Mouse (Mus musculus): ENCODE data around the gene Mvp. TPM values are rescaled to one million over a fixed set of nuclear protein-coding genes. Genes with fewer than 3 reads are reported as not detected.

The Mvp gene
- 46.2 and 52.7 TPM in 2 replicates for polyA plus RNA-seq (2012; rRNA removed)

DNA sequence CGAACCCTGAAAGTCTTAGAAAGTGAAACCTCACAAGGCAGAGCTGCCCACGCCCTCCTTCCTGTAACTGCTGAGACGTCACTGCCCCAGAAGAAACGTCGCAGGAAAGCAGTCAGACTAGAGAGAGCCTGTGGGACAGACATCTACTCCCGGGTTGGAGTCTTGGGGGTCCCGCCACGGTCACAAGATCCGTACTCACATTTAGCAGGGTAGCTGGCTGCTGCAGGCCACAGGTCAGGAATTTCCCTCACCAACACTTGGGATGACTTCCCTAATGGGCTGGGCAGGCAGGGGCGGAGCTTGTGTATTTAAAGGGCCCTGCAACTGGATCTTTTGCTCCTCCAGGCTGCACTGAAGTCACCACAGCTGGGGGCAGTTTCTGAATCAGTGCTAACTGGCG, at the start of gene Mvp:
Gene Mvp, minus strand, starts transcription at position 302 of the 400 bp plus-strand sequence.
- DNase-seq (ENCODE audit: low spot score), result peak; percentile 55

DNA sequence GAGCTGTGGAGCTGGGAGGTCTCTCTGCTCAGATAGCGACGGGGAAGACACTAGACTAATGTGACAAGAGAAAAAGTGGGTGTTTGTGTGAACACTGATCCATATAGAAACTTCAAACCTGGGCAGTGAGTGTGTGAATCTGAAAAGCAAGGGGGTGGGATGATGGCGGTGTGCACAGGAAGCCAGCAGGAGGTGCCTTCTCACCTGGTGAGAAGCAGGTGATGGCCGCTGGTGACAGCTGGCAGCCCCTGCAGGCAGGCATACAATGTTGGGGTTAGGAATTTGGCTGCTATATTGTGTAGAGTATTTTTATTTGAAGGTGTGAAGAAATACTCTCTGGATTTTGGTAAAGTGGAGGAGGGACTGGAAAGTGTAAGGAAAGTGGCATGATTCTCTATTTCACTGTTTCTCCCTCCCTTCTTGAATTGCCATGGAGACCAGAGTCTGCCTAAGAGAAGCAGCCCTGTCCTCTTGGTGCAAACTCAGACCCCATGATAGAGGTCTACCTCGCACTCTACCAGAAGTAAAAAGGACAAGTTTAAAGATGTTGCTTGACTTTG, 40.7 kb upstream of the Mvp start:
- no peak for DNase-seq (ENCODE audit: low spot score)

DNA sequence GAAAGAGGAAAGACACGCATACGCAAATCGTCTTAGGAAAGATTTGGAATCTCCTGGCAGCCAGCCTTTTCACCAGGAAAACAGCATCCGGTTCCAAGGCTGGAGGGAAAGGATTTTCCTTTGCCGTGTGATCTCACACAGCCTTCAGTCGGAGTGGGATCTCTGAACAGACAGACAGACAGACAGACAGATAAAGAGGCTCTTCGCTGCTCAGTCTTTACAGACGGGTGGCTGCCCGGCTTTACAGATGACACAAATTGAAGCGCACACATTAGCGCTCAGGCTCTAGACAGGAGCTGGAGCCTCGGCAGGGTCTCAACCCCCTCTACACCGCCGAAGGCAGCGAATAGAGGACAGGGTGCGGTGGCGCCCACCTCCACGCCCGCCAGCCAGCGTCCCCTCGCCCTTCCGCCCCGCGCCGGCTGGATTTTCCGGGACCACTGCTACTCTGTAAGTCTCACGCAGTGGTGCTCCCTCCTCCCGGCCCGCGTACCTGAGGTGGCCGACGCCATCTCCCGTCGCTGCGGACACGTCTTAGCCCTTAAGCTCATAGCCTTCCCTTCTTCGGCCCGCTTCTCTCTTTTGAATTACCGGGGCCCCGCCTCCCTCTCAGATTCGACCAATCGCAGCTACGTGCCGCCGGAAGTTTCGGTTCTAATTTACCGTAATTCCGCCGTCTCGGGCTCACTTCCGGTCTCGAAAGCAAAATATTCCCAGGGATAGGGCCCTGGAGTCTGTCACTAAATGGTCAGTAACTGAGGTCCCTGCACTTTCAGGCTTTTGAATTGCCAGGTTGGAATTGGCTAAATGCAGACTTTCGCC, 27.6 kb upstream of the Mvp start, which contains the start of gene Kif22:
Gene Kif22, minus strand, starts transcription at position 621 of the 822 bp plus-strand sequence.
- DNase-seq (ENCODE audit: low spot score), result peak; percentile 75

DNA sequence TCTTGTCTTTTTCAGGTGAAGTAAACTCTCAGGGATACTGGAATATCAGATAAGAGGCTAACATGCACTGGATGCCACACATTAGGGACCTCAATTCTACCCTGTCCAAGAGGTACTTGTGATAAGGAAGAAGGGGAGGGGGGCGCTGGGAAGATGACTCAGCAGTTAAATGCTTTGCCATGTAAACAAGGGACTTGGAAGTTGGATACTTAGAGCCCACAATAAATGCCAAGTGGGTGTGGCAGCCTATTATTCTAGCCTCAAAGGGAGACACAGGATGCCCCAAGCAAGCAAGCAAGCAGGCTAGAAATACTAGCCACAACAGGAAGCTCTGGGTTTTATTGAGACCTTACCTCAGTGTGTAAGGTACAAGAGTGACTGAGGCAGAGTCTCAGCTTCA, 16.8 kb upstream of the Mvp start:
- DNase-seq (ENCODE audit: low spot score), result no peak

DNA sequence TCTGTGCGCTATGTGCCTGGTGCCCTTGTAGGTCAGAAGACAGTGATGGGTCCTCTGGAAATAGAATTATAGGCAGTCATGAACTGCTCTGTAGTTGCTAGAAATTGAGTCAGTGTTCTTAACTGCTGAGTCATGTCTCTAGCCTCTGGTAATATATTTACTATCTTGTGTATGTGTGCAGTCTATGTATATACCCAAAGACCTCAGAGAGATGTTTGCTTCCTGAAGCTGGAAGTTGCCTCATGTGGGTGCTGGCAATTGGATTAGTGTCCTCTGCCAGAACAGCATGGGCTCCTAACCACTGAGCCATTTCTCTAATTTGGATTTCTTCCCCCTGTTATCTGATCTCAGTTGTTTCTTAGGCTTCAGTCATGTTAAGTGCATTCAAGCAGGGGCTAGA, 15.8 kb upstream of the Mvp start:
- DNase-seq (ENCODE audit: low spot score), result no peak

DNA sequence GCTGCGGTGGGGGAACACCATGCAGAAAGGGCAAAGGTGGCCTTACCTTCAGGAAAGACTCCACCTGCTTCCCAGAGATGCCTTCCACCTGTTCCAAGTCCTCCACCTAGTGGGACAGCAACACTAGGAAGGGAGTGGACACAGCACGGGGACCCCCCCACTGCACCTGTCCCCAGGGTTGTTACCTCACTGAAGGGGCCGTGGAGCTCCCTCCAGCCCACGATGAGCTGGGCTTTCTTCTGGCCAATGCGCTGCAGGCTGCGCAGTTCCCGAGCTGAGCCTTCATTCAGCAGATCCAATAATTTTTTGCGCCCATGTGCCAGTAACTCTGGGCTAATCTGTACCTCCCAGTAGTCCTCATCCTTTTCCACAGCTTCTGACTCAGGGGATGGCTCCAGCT, 13.5 kb upstream of the Mvp start:
- no peak for DNase-seq (ENCODE audit: low spot score)

DNA sequence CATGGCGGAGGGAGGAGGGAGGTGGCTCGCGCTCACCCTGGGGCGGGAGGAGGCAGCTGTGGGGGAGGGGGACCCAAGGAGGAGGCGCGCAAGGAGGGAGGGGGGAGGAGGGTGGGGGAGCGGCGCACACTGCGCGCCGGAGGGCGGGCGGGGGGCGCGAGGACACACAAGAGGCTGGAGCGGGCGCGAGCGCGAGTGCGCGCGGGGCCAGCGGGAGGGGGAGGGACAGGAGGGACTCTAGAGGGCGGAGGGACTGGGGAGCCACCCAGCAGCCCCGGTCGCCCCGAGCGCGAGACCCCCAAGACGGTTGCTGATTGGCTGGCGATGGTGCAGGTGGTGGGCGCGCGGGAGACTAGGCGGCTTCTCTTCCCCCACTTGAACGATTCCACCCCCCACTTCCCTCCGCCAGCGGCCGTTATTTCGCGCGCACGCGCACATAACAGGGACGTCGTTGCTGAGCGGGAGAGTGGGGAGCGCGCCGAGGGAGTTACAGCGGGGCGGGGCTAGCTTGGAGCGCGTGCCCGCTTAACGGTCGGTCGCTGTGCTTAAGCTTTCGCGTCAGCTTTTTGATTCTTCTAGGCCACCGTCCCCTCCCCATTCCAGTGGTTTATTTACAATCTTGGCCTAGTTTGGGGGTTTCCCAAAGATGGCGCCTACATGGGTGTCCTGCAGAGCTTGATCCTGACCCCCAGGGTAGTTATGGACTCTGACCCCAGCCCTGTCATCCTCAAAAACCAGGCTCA, 12.7 kb upstream of the Mvp start, which contains the start of gene Maz:
Gene Maz, minus strand, starts transcription at position 54 of the 743 bp plus-strand sequence.
- peak; percentile 94 for DNase-seq (ENCODE audit: low spot score)

DNA sequence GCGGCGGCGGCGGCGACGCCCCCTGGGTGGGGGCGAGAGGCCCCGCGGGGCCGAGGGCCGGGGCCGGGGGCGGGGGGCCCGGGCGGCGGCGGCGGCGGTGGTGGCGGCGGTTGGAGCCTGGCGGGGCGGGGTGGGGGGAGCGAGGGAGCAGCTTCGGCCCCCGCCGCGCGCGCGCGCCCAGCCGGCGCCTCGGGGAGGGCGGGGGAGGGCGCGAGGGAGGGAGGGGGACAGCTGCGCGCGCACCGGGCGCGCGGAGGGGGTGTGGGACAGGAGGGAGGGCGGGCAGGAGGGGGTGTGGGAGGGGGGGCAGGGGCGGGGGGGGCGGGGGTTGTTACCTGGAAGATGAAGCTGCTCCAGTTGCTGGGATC, 12.2 kb upstream of the Mvp start:
- peak; percentile 57 for DNase-seq (ENCODE audit: low spot score)

DNA sequence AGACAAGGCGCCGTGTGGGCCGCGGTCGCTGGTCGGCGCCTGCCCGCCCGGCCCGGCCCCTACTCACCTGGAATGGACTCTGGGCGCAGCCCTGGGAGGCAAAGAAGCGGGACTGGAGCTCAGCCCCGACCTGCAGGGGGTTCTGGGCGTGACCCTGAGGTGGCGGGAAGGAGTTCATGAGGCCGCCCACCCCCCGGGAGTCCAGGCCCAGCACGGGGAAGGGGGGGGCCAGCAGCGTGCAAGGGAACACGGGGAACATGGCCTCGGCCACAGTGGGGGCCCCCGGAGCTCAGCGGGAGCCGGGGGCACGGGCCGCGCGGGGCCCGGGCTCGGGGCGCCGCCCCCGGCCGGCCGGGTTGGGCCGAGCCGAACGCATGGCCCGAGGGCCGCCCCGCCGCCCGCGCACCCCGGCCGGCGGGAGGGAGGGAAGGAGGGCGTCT, 11.8 kb upstream of the Mvp start:
- DNase-seq (ENCODE audit: low spot score), result peak; percentile 63

DNA sequence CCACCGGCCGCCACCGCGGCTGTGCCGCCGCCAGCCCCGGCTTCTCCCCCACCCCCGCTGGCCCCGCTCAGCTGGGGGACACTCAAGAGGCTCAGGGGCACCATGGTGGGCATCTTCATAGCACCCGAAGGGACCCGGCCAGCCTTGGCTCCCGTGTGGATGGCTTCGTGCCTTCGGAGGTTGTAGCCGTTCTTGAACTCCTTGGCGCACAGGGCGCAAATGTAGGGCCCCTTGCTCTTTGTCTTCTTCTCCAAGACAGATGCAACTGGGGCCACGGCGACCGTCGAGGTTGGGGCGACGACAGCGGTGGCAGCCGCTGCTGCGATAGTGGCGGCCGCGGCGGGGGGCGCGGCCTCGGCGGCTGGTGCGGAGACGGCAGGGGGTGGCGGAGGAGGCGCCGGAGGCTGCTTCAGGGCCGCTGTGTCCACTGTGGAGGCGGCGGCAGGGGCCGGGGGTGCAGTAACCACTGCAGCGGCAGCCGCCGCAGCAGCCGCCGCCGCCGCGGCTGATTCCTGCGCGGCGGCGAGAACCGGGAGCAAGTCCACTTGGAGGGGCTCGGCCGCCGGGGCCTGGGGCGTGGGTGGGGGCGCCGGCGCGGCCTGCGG, 11.2 kb upstream of the Mvp start:
- no peak for DNase-seq (ENCODE audit: low spot score)

DNA sequence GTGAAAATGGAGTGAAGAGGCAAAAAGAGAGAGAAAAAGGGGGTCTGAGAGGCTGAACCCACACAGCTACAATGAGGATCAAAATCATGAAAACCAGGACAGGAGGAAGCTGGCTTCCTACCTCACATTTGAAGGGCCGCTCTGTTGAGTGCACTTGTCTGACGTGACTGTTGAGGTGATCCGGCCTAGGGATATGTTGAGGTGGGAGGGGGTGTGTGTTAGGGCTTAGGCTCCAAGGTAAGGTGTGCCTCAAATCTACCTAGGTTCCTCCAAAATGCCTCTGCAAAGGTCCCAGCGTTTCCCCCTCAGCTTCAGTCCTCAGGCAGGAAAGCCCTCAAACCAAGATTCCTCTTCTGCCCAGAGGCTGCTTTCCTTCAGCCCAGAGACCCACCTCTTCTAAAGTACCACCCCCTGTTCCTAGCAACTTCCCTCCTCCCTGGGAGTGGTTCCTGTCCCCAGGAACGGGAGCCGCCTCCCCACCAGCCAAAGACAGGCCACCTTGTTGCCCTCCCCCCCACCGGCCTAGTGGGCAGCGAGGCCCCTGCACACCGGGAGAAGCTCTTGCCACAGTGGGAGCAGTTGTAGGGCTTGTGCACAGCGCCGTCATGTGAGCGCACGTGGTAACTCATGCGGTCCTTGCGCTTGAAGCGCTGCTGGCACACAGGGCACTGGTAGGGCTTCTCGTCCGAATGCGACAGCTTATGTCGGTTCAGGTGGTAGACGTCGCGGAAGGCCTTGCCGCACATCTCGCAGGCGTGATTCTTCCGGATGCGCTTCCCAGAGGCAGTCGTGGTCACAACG, 10.5 kb upstream of the Mvp start:
- DNase-seq (ENCODE audit: low spot score), result peak; percentile 62

DNA sequence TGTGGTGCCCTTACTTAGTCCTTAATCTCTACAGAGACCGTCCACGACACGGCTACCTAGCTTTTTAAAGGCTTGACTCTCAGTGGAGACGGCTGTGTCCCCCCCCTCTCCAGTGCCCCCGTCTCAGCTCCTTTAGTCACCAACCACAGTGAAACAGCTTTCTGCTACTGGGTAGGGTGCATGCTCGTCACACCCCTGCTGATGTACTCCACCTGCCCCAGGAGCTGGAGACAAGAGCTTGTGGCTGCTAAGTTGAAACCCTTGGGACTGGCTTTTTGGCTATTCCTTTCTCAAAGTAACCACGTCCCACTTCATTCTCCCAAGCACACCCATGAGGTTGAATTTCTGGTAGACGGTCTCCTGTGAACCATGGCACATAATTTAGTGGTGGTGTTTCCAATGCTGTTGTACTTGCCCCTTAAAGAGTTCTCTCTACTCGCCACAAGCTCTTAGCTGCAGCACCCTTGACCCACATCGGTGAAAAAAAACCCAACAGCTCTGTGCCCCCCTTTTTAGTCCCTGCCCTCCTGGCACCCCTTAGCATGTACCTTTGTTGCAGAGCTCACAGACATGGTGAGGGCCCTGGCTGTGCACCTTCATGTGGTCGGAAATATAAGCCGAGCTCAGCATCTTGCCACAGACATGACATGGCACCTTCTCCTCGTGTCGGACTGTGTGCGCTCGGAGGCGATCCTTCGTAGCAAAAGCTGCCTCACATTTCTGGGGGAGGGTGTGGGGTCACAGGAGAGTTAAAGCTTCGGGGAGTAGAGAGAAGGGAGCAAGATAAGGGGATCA, 9.7 kb upstream of the Mvp start:
- no peak for DNase-seq (ENCODE audit: low spot score)

DNA sequence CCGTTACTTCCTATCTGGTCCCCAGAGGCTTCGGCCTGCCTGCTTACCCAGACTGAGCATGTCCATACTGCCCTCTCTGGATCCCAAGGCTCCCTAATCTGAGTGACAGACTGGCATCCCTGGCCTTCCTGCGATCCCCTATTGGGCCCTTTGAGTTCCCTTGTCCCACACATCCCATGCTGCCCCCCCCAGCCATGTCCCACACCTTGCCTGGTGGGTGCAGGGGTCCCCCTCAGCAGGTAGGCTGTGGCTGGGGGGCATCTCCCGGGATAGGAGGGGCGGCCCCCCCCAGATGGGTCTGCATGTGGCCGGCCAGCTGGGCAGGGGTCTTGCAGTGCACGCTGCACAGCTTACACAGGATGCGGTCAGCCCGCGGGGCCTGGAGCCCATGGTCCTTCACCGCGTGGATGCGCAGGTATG, 8.9 kb upstream of the Mvp start:
- DNase-seq (ENCODE audit: low spot score), result no peak

DNA sequence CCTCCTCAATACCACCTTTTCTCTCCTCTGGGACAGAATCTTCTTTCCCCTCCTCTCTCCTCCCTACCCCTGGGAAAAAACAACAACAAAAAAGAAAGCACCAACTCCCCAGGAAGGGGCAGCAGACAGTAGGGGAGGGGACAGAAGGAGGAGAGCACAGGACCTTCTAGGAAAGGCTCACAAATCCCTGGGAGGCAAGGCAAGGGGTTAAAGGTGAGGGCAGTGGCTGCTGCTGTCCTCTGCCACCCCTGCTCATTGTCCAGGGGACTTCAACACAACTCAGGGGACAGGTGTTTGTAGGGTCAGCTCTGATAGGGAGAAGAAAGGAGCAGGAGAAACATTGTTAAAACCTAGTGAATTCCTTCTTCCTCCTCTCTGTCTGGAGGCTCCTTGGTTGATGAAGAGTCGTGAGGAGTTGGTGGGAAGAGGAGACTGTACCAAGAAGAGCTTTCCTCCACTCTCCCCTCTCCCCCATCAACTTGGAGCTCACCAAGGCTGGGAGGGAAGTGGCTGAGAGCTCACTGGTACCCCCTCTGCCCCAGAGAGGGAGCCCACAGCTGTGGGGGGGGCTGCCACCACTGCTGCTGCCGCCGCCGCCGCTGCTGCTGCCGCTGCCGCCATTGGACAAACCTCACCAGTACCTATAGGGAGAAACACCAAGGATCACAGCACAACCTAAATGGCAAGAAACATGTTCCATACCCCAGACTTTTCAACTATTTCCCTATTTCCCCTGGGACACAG, 8.3 kb upstream of the Mvp start:
- DNase-seq (ENCODE audit: low spot score), result no peak

DNA sequence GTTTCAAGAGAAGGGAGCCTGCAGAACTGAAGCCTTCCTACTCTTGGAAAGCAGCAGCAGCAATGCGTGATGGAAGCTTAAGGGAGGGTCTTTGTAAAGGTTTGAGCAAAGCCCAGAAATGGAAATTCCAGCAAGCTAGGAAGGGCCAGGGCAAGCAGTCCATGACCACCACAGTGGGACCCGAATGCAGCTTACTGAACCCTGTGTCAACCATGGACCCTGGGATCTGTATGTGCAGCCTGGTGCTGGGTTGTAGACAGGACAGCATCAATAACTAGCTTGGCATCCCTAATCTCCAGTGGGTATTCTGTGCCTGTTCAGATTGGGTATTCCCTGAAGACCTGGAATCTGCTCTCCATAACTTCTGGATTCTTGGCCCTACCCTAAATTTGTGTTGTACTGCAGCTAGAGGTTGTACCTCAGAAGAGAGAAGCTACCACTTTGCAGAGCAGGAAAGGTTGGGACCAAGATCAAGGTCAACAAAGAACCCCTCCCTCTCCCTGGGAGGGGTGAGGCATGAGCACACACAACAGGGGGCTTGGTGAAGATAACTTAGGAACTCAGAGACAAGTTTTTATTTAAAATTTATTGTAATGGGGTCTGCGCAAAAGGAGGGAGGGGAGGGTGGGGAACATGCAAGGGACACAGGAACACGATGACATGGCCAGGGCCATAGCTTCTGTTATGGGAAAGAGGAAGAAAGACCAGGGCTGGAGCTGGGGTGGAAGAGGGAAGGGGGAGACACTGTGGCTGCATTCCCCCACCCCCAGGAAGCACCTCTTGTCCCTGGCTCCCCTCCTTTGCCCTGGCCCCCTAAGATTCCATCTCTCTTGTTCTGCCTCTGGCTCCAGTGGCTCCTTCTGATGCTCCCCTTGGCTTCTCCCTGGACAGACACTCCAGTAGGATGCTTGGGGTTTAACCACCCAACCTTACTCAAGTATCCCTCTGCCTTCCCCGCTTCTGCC, 7.4 kb upstream of the Mvp start:
- no peak for DNase-seq (ENCODE audit: low spot score)

DNA sequence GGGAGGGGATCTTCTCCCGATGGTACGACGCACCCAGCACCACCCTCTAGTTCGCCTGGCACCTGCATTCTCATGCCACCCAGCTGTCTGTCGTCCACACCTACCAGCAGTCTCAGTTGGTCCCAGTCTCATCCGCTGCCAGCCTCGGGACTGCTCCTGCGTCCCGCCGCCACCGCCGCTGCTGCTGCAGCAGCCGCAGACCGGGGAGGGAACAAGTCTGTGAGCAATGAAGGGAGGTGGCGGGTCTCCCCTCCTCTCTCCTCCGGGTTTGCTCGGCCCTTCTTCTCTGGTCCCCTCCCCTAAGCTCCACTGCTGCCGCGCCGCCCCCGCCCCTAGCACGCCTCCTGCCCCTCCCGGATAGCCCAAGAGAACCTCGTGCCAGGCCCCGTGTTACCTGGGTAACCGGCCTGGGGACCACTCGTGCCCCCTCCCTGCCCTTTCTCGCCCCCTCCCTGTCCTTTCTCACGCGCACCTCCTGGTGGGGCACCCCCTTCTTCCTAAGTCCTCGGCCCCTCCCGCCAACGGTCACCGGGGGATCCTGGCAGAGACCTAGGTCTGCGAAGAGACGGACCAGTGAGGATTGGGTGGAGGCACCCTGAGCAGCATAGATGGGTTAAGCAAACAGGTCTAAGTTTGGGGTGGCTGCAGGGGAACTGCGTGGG, 6.6 kb upstream of the Mvp start, which contains the start of the genes Gm42742 and Prrt2:
Gene Gm42742, minus strand, starts transcription at position 197 of the 662 bp plus-strand sequence.
Gene Prrt2, minus strand, starts transcription at position 311 of the 662 bp plus-strand sequence.
- no peak for DNase-seq (ENCODE audit: low spot score)

DNA sequence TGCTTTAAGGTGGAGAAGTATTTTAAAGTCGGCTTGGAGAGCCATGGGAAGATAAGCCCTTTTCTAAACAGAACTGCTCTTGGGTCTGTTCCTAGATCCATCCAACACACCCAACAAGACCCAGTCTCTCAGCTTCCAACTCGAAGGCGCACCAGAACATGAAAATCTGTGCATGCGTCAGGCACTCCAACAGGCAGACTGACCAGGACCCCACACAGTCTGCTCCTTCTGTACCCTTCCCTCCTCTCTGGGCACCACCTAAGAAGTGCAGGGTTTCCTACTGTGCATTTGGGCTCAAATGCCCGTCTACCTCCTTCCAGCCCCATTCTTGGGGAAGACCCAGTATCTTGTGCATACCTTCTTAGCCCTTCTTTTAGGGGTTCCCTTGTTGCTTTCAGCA, 6.1 kb upstream of the Mvp start:
- no peak for DNase-seq (ENCODE audit: low spot score)

DNA sequence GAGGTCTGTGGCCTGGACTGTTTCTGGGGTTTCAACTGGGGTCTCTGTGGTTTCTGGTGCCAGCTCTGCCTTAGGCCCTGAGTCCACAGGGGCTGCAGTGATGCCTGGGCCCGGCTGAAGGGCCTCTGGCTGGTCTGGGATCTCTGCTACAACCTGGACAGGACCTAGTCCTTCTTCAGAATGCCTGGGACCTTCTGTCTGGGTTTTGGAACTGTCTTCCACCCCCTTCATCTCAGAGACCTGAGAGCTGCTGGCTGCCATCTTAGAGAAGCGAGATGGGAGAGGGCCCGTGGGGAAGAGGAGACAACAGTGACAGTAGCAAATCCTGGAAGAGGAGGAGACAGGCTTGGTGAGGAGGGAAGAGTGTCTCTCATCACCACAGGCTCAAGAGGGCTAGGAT, 5.6 kb upstream of the Mvp start:
- DNase-seq (ENCODE audit: low spot score), result no peak

Measured in urinary bladder, adult 2 months (tissue).